Mouse (Mus musculus): ENCODE measurements around the gene Ceacam11.
"Not testable (repeated sequence)": the region's sequence is repeated elsewhere in the genome, so short reads cannot be mapped to it uniquely, and the experiment has no call there.

DNA sequence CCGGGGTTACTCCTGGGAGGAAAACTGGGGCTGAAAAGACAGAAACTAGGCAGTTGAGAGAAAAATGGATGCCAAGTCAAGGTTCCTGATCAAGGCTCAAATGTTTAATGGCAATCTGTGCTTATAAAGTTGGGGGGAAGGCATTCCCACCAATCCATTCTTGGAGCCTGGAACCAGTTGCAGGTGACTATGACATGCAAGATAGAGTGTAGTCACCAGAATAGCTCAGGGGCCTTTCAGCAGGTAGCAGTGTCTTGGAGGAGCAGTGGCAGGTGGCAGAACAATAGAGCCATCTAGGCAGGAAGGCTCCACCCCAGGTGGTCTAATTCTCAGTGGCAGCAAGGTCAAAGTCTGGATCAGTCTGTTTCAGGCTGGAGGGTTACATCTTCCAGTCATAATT, 29.2 kb downstream of the Ceacam11 start:
- not testable (repeated sequence) for TF ChIP-seq TCF12 (IDR thresholded peaks at IDR 0.05; ENCODE audit: low read depth, low read length); POLR2A (IDR thresholded peaks at IDR 0.05; ENCODE audit: control insufficient read depth in 1 of 2, insufficient read depth in 1 of 2, low read depth in 1 of 2, low read length in 2 of 2, poor library complexity in 1 of 2); NELFE (IDR thresholded peaks at IDR 0.05; ENCODE audit: low read depth, low read length); E2F4 (IDR thresholded peaks at IDR 0.05; ENCODE audit: borderline replicate concordance, low read depth, low read length); NRF1 (IDR thresholded peaks at IDR 0.05; ENCODE audit: insufficient read depth, low read depth, low read length, poor library complexity, severe bottlenecking); MYC (IDR thresholded peaks at IDR 0.05; ENCODE audit: low read depth, low read length); GATA1 (IDR thresholded peaks at IDR 0.05; ENCODE audit: low read depth, low read length); ZKSCAN1 (IDR thresholded peaks at IDR 0.05; ENCODE audit: low read depth, low read length); MAX (IDR thresholded peaks at IDR 0.05; ENCODE audit: low read length); CHD2 (IDR thresholded peaks at IDR 0.05; ENCODE audit: low read length); USF1 (IDR thresholded peaks at IDR 0.05; ENCODE audit: low read depth, low read length); KAT2A (conservative IDR thresholded peaks at IDR 0.05; ENCODE audit: low read depth, low read length)
